ENCODE assay signal across 8 mouse cellular contexts in the genomic region with DNA sequence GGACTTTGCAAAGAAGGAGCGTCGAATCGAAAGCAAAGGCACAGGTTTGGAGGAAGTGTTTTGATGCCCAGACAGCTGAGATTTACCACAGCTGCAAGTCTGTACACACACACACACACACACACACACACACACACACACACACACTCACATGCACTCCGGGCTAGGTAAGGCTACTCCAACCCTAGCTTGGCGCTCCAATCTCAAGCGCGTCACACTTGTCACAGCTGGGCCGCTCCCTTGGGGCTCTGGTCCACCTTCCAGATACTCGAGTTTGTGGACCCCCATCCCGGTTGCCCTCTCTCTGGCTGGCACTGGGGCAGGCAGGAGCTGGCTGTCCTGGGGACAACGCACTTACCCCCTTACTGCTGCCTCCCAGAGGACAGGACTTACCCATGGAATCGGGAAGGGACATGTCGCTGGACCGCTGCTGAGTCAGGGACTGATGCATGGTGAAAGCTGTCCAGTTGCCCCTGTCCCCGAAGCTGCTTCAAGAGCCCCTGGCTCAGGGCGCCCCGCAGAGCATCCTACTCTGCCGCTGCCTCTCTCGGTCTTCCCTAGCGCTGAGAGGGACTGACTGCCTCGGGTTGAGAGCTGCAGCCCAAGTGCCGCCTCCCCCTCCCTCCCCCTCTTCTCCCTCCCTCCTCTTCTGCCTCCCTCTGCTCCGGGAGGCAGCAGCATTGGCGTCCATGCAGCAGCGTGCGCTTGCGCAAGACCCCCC. TPM values are rescaled to one million over a fixed set of nuclear protein-coding genes. Genes with fewer than 3 reads are reported as not detected.
DNase-seq lines count a peak whose midpoint lies in the region; ATAC-seq lines count a peak whose summit lies in the region.

Gene Tmem255a, minus strand, starts transcription at position 589 of the 721 bp plus-strand sequence.

- H3K4me1 ChIP-seq in intestine, embryonic 14.5 days (replicated peaks; ENCODE audit: control insufficient read depth, insufficient read depth, low read length) = no peaks in the 10 kb centered on the region
- no peaks in the 10 kb centered on the region for H3K4me1 ChIP-seq in liver, embryonic 12.5 days
- H3K4me1 ChIP-seq in neural tube, embryonic 15.5 days = peaks cover 12% of the 10 kb centered on the region; the same call in 1 of the 2 replicates

- no peak within 1 kb of the TSS for H3K27ac ChIP-seq in intestine, embryonic 14.5 days (ENCODE audit: low read depth)
- H3K27ac ChIP-seq in liver, embryonic 12.5 days = no peak within 1 kb of the TSS
- H3K27ac ChIP-seq in neural tube, embryonic 15.5 days (replicated peaks) = peak within 1 kb of the TSS; percentile 64; the same call in 1 of the 2 replicates

- no peak within 1 kb of the TSS for H3K9ac ChIP-seq in intestine, embryonic 14.5 days (ENCODE audit: low read length)
- no peak within 1 kb of the TSS for H3K9ac ChIP-seq in liver, embryonic 12.5 days
- peak within 1 kb of the TSS; percentile 36 for H3K9ac ChIP-seq in neural tube, embryonic 15.5 days (replicated peaks)

- peaks cover 5% of the 10 kb centered on the region; the same call in 1 of the 2 replicates for H3K27me3 ChIP-seq in intestine, embryonic 14.5 days (replicated peaks; ENCODE audit: control insufficient read depth, insufficient read depth, low read length)
- peaks cover 52% of the 10 kb centered on the region for H3K27me3 ChIP-seq in liver, embryonic 12.5 days (replicated peaks)
- H3K27me3 ChIP-seq in neural tube, embryonic 15.5 days (replicated peaks) = no peaks in the 10 kb centered on the region

- 0 out of 2 replicates have a peak, but pooled peaks have one; percentile 47 for ATAC-seq in intestine, embryonic 14.5 days (replicated peaks; ENCODE audit: low FRiP score, low TSS enrichment, low read depth)
- ATAC-seq in liver, embryonic 12.5 days = no peak
- ATAC-seq in neural tube, embryonic 15.5 days (ENCODE audit: low FRiP score) = peak; percentile 82

- H3K4me3 ChIP-seq in intestine, embryonic 14.5 days (ENCODE audit: low read depth, low read length) = peak within 1 kb of the TSS; percentile 33
- H3K4me3 ChIP-seq in liver, embryonic 12.5 days = peak within 1 kb of the TSS; percentile 23
- peak within 1 kb of the TSS; percentile 44 for H3K4me3 ChIP-seq in neural tube, embryonic 15.5 days (replicated peaks)

- WGBS in intestine, embryonic 14.5 days = 26% methylated on average over 25 of the region's 27 CpGs
- WGBS in liver, embryonic 12.5 days (ENCODE audit: insufficient replicate concordance) = 11% methylated on average over 19 of the region's 27 CpGs
- 25% methylated on average over 26 of the region's 27 CpGs for WGBS in neural tube, embryonic 15.5 days

- peak; percentile 5 for DNase-seq in right cerebral cortex, adult 18-20 months
- no peak for DNase-seq in right cerebral cortex, postnatal 36 days (ENCODE audit: low spot score in 2 of 2)
- peak; percentile 7 for DNase-seq in cerebellum, adult 8-10 months
- DNase-seq in gastrocnemius, postnatal 10 days = peak; percentile 15
- DNase-seq in intestine, embryonic 14.5 days (ENCODE audit: low spot score) = peak; percentile 66
- no peak for DNase-seq in spleen, postnatal 14 days (ENCODE audit: low spot score in 2 of 2)

- H3K9me3 ChIP-seq in intestine, embryonic 14.5 days (ENCODE audit: control insufficient read depth, low read length) = no peaks in the 10 kb centered on the region
- H3K9me3 ChIP-seq in liver, embryonic 12.5 days (replicated peaks) = no peaks in the 10 kb centered on the region
- no peaks in the 10 kb centered on the region for H3K9me3 ChIP-seq in neural tube, embryonic 15.5 days (replicated peaks)

- no peaks in the 10 kb centered on the region for H3K36me3 ChIP-seq in intestine, embryonic 14.5 days (ENCODE audit: control insufficient read depth, insufficient read depth, low read length)
- no peaks in the 10 kb centered on the region for H3K36me3 ChIP-seq in liver, embryonic 12.5 days
- H3K36me3 ChIP-seq in neural tube, embryonic 15.5 days = no peaks in the 10 kb centered on the region

- peak within 1 kb of the TSS; percentile 54 for H3K4me2 ChIP-seq in intestine, embryonic 14.5 days (ENCODE audit: low read length)
- H3K4me2 ChIP-seq in liver, embryonic 12.5 days = peak within 1 kb of the TSS; percentile 48
- peak within 1 kb of the TSS; percentile 60 for H3K4me2 ChIP-seq in neural tube, embryonic 15.5 days

RNA-seq across cellular contexts. Expression of gene Tmem255a, which starts in this region (rescaled TPM):
- 10 to 100 TPM in 1 of 2 experiments, 1 to 10 TPM in 1; 8.7 to 11.5 TPM for total RNA-seq in gastrocnemius, postnatal 10 days (2021)
- polyA plus RNA-seq in intestine, embryonic 14.5 days (2014; fragmentation: Nextera tagmentation; extraction: Ambion mirVana) = 29.7 and 34.2 TPM in 2 replicates
- polyA plus RNA-seq in liver, embryonic 12.5 days (2016; fragmentation: Nextera tagmentation; extraction: Ambion mirVana) = 4.3 and 4.9 TPM in 2 replicates
- 48.0 and 48.5 TPM in 2 replicates for polyA plus RNA-seq in neural tube, embryonic 15.5 days (2015; fragmentation: Nextera tagmentation; extraction: Ambion mirVana)

Comparison
In these comparisons a context has a peak if more than half of its experiments do, and no peak if none do; other contexts are left out.
1. DNase-seq: peak in right cerebral cortex, adult 18-20 months (single experiment), cerebellum, adult 8-10 months (single experiment), gastrocnemius, postnatal 10 days (single experiment) and intestine, embryonic 14.5 days (single experiment); none in right cerebral cortex, postnatal 36 days (0 of 2) and spleen, postnatal 14 days (0 of 2).
2. Peak in every context shown above with its lines, with median percentiles within 50 percentile points of each other: H3K4me2 ChIP-seq and H3K4me3 ChIP-seq.